Mouse (Mus musculus): Measurements from ENCODE around the gene Gsg1l. TPM values are rescaled to one million over a fixed set of nuclear protein-coding genes. Genes with fewer than 3 reads are reported as not detected.

Gene Gsg1l
- polyA plus RNA-seq, 1 experiment from 2014 or later = 3.5 TPM

DNA sequence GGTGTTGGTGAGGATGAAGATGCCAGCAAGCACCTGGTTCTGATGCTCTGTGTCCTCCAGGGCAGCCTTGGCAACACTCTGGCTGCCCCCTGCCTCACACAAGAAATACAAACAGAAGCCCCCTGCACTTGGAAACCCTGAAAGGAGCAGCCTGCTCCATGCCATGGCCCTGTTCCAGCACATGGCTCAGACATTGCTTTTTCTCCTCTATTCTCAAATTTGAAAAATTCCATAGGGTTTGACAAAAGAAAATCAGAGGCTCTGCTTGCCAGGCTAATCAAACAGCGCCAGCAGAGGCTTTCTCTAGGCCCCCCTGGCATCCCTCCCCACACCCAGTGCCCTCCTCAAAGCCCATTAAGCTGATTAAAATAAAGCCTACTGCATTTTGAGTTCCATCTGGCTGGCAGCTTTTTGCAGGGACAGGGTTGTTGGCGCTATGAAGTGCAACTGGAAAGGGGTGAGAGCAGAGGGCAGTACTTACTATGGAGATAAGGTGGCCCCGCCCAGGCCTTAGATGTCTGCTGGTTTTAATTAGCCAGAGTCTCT is 253.0 kb downstream of the Gsg1l start:
- WGBS = 46% methylated on average over 3 of the region's 3 CpGs
- Histone ChIP-seq H3K9me3 (replicated peaks) (no peaks in the 10 kb centered on the region), H3K36me3 (ENCODE audit: poor library complexity, severe bottlenecking) (peaks cover 5% of the 10 kb centered on the region; the same call in 1 of the 2 replicates), H3K4me2 (no peak overlapping the region), H3K4me1 (peaks cover 28% of the 10 kb centered on the region), H3K27me3 (no peaks in the 10 kb centered on the region), H3K9ac (no peak overlapping the region; the same call in 1 of the 2 replicates), H3K4me3 (no peak overlapping the region), H3K27ac (peak overlapping the region; percentile 68)
- peak; percentile 84 for ATAC-seq

DNA sequence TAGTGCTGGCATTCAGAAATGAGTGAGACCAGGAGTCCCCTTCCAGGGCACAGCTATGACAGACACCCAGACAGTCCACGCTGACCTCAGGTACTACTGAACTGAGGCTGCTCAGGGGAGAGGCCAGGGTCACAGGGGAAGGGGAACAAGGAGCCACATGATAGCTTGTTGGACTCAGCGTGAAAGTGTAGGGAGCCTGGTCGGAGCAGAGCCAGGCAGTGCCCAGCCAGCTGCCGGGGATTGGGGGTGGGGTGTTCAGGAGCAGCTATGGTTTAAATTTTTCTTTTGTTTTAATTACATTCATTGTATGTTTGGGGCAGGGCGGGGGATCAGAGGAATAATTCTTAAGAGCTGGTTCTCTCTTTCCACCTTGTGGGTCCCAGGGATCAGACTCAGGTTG is 253.7 kb downstream of the Gsg1l start:
- H3K9ac ChIP-seq = no peak overlapping the region
- no peaks in the 10 kb centered on the region for H3K9me3 ChIP-seq (replicated peaks)
- peak overlapping the region; percentile 68 for H3K27ac ChIP-seq
- H3K4me2 ChIP-seq = no peak overlapping the region
- peaks cover 28% of the 10 kb centered on the region for H3K4me1 ChIP-seq
- peak; percentile 57 for ATAC-seq
- no peak overlapping the region for H3K4me3 ChIP-seq
- H3K36me3 ChIP-seq (ENCODE audit: poor library complexity, severe bottlenecking) = peaks cover 3% of the 10 kb centered on the region; the same call in 1 of the 2 replicates
- WGBS = 62% methylated on average over 5 of the region's 5 CpGs
- H3K27me3 ChIP-seq = no peaks in the 10 kb centered on the region

Other genes with a start within 250 kb of the Gsg1l start
- gene Xpo6, start 118.1 kb upstream of the Gsg1l start, polyA plus RNA-seq (2015; fragmentation: Nextera tagmentation; extraction: Ambion mirVana) = 47.7 and 54.6 TPM in 2 replicates
- 212 and 215 TPM in 2 replicates for gene Sbk1, start 190.2 kb upstream of the Gsg1l start, polyA plus RNA-seq (2015; fragmentation: Nextera tagmentation; extraction: Ambion mirVana)

Data from forebrain, embryonic 13.5 days (tissue).